Mouse (Mus musculus) yolk sac, embryonic 10.5 days (tissue): ENCODE data around the gene Gsta3.

Experiments used
- DNase-seq: peaks from one replicate; pipeline ENCODE4 v3.0.0-alpha.2; 2017; ENCODE audit warnings: low spot score

Gene Gsta3

DNA sequence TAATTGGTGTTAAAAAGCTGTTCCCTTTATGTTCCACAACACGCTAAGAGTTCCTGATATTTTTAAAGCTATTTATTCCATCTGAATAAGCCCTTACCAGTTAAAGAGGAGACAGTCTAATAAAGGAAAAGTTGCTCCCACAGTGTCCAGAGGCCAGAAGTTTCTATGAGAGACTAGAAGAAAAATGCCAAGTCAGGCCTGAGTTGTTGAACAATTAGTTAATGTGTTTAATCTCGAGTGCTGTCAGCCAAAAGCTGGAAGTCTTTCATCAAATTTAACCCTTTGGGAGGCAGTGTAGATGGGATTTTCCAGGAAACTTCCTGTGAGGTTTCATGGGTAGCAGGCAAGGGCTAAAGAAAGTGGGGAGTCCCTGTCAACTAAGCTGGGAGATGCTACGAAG lies 59.4 kb downstream of the Gsta3 start:
- DNase-seq: no peak

DNA sequence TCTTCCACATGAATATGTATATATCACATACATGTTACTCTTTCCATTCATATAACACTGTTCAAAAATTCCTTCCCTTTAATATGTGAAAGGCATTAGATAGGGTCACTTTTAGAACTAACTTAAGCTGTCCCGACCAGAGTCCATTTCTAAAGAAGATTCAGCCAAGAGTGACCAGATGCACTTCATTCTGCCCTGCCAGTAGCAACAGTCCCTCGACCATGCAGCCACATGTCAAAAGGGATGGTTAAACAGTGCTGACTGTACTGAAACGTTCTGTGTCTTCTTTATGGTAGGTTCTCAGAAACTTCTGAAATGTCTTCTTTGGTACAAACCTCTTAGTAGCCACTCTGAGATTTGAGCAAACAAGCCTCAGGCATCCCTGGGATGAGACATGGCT lies 61.3 kb downstream of the Gsta3 start:
- DNase-seq: no peak

DNA sequence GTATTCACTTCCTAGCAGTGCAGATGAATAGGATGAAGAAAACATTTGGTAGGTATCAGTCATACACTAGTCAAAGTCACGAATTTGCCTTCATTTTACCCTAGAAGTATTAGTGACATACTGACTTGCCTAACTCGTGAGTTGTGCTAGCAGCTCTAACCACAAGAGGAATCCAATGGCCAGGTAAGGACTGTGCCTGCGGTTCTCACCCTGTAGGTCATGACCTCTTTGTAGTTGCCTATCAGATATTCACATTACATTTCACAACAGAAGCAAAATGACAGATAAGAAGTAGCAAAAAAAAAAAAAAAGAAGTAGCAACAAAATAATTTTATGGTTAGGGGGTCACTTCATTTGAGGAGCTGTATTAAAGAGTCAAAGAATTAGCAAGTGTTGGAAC lies 63.8 kb downstream of the Gsta3 start:
- DNase-seq: no peak

DNA sequence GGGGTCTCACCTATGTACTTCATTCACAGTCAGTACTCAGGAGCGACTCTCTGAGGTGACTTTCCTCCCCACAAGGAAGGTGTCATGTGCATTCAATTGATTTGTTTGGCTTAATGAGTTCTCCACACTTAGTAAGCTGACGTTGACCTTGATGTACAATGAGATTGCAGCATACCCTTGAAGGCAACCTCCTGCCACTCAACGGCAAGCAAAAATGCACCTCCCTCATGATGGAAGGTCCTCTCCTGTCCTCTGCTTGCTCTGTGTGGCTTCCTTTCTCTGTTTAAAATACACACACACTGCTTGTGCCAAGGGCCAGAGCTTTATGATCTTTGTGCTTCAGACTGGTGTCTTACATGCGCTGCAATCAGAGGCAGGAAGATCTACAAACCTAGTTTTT lies 64.3 kb downstream of the Gsta3 start:
- DNase-seq: no peak

DNA sequence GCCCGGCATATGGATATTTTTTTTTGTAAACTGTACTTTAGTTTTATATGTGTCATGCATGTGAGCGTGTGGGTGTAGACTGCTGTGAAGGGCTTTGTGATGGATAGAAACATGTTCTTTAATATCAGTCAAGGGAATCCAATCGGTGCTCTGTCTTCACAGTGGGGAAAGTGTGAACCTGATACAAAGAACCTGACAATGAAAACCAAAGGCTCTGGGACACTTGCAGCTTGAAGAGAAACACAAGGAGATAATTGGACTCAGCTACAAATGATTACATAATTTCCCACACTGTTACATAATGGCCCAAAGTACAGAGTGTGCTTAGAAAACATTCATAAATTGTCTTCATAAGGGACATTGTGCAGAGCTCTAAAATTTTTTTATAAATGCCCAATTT lies 65.1 kb downstream of the Gsta3 start:
- DNase-seq: no peak

DNA sequence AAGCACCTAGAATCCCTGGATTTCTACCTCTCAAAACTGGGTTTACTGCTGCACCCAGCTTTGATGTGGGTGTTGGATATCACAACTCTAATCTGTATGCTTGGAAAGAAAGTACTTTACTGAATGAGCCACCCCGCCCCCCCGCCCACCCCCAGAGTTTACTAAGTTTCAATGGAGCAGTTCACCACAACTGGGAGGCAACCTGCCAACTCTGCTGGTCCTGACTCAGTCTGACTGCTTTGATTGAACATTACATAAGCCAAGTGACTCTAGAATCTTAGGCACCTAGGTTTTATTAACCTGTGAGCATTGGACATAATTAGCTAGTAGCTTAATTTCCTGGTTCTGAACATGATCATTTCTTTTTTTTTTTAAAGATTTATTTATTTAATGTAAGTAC lies 73.9 kb downstream of the Gsta3 start:
- no peak for DNase-seq
